Mouse (Mus musculus) C2C12 (cell line): Measurements from ENCODE around the gene Lmx1a. TPM values are rescaled to one million over a fixed set of nuclear protein-coding genes. Genes with fewer than 3 reads are reported as not detected.

ENCODE experiments used
- H3K27me3 ChIP-seq: one replicate; pipeline ENCODE4 v1.6.1; 2011; ENCODE audit not compliant: control insufficient read depth, insufficient read depth, insufficient read length
- H3K36me3 ChIP-seq: one replicate; pipeline ENCODE4 v1.6.1; 2011; ENCODE audit not compliant: control insufficient read depth, insufficient read depth
- H3K4me3 ChIP-seq: one replicate; pipeline ENCODE4 v1.5.1; 2011; ENCODE audit warnings: mild to moderate bottlenecking, control low read depth; ENCODE audit not compliant: poor library complexity, insufficient read depth, severe bottlenecking
- H3K79me2 ChIP-seq: one replicate; pipeline ENCODE4 v1.6.1; 2011; ENCODE audit not compliant: control insufficient read depth, insufficient read depth
- H3K79me3 ChIP-seq: one replicate; pipeline ENCODE4 v1.6.1; 2011; ENCODE audit warnings: low read depth, control low read depth
- H3ac ChIP-seq: one replicate; pipeline ENCODE3; 2011; ENCODE audit warnings: low read depth; ENCODE audit not compliant: control insufficient read depth, insufficient read length
- CEBPB ChIP-seq: IDR thresholded peaks from one replicate; pipeline ENCODE4 v1.6.1; 2011; ENCODE audit warnings: low read depth, mild to moderate bottlenecking, control low read depth, moderate library complexity
- CTCF ChIP-seq: IDR thresholded peaks from one replicate; pipeline ENCODE4 v1.5.1; 2011; ENCODE audit not compliant: control insufficient read depth, insufficient read depth, insufficient read length
- FOSL1 ChIP-seq: IDR thresholded peaks from one replicate; pipeline ENCODE4 v1.8.0; 2011; ENCODE audit warnings: mild to moderate bottlenecking, low read length; ENCODE audit not compliant: poor library complexity, insufficient read depth, severe bottlenecking
- MAX ChIP-seq: IDR thresholded peaks from one replicate; pipeline ENCODE4 v1.6.1; 2011; ENCODE audit warnings: mild to moderate bottlenecking, control low read depth
- MYOD1 ChIP-seq: IDR thresholded peaks from one replicate; pipeline ENCODE4 v1.6.1; 2011; ENCODE audit warnings: low read depth; ENCODE audit not compliant: control insufficient read depth, insufficient read length
- MYOG ChIP-seq: IDR thresholded peaks from one replicate; pipeline ENCODE4 v1.6.1; 2011; ENCODE audit not compliant: control insufficient read depth, insufficient read length; ENCODE audit errors: extremely low read depth
- USF1 ChIP-seq: IDR thresholded peaks from one replicate; pipeline ENCODE4 v1.6.1; 2011; ENCODE audit warnings: low read depth, mild to moderate bottlenecking, control low read depth, moderate library complexity
- polyA plus RNA-seq: library from polyadenylated mRNA; unstranded; fragments of >200 nt; fragmentation: generic; extraction: Trizol; gene quantifications from one replicate; pipeline ENCODE4 v1.2.1, GENCODE M21; 2012; ENCODE audit warnings: missing spikeins

Lmx1a gene
- polyA plus RNA-seq, 1 experiment, result 0.04 TPM

- Histone ChIP-seq H3K79me2 (no peaks in the 10 kb centered on the region), H3K79me3 (no peaks in the 10 kb centered on the region), H3K36me3 (no peaks in the 10 kb centered on the region), H3ac (no peak overlapping the region), H3K4me3 (no peak overlapping the region), H3K27me3 (peaks cover 9% of the 10 kb centered on the region)
- TF ChIP-seq MYOD1 (no peak), USF1 (no peak), CEBPB (no peak), MYOG (no peak), MAX (no peak), CTCF (no peak), FOSL1 (no peak)
These were observed 126.1 kb downstream of the Lmx1a start for GRCm38 (mm10) chr1:167815166-167815565.

- no peaks in the 10 kb centered on the region for H3K79me3 ChIP-seq
These were observed 128.0 kb downstream of the Lmx1a start for GRCm38 (mm10) chr1:167817028-167817427.

GRCm38 (mm10) chr1:167817616-167818015 lies 128.6 kb downstream of the Lmx1a start:
- no peaks in the 10 kb centered on the region for H3K79me3 ChIP-seq
- H3K79me2 ChIP-seq, result no peaks in the 10 kb centered on the region
- TF ChIP-seq CTCF (no peak), MAX (no peak), FOSL1 (no peak), MYOD1 (no peak), MYOG (no peak), USF1 (no peak), CEBPB (no peak)
- H3K36me3 ChIP-seq, result no peaks in the 10 kb centered on the region
- H3ac ChIP-seq, result no peak overlapping the region
- peaks cover 9% of the 10 kb centered on the region for H3K27me3 ChIP-seq
- no peak overlapping the region for H3K4me3 ChIP-seq

More at GRCm38 (mm10) chr1:167817028-167817427, 128.0 kb downstream of the Lmx1a start:
- H3ac ChIP-seq, result no peak overlapping the region
- no peaks in the 10 kb centered on the region for H3K36me3 ChIP-seq
- H3K27me3 ChIP-seq, result peaks cover 9% of the 10 kb centered on the region
- H3K79me2 ChIP-seq, result no peaks in the 10 kb centered on the region
- TF ChIP-seq MAX, result no peak
- TF ChIP-seq USF1, result no peak
- no peak for TF ChIP-seq MYOG
- TF ChIP-seq CEBPB, result no peak
- TF ChIP-seq FOSL1, result no peak
- TF ChIP-seq CTCF, result no peak
- TF ChIP-seq MYOD1, result no peak
- no peak overlapping the region for H3K4me3 ChIP-seq

GRCm38 (mm10) chr1:167820031-167820430 lies 131.0 kb downstream of the Lmx1a start:
- Histone ChIP-seq H3K4me3 (no peak overlapping the region), H3K79me2 (no peaks in the 10 kb centered on the region), H3ac (no peak overlapping the region), H3K27me3 (peaks cover 6% of the 10 kb centered on the region), H3K36me3 (no peaks in the 10 kb centered on the region), H3K79me3 (no peaks in the 10 kb centered on the region)
- TF ChIP-seq MYOG, result no peak
- no peak for TF ChIP-seq CEBPB
- TF ChIP-seq USF1, result no peak
- TF ChIP-seq MAX, result no peak
- no peak for TF ChIP-seq FOSL1
- no peak for TF ChIP-seq MYOD1
- no peak for TF ChIP-seq CTCF

- no peak overlapping the region for H3K4me3 ChIP-seq
- no peak overlapping the region for H3ac ChIP-seq
- H3K79me3 ChIP-seq, result no peaks in the 10 kb centered on the region
- no peaks in the 10 kb centered on the region for H3K79me2 ChIP-seq
- H3K36me3 ChIP-seq, result no peaks in the 10 kb centered on the region
- TF ChIP-seq CTCF, result no peak
- no peak for TF ChIP-seq MYOG
- no peak for TF ChIP-seq CEBPB
- TF ChIP-seq USF1, result no peak
- no peak for TF ChIP-seq MAX
- no peak for TF ChIP-seq MYOD1
- no peak for TF ChIP-seq FOSL1
- peaks cover 6% of the 10 kb centered on the region for H3K27me3 ChIP-seq
These were observed 132.1 kb downstream of the Lmx1a start for GRCm38 (mm10) chr1:167821125-167821524.

- H3K27me3 ChIP-seq, result no peaks in the 10 kb centered on the region
- H3K79me2 ChIP-seq, result no peaks in the 10 kb centered on the region
- no peaks in the 10 kb centered on the region for H3K79me3 ChIP-seq
- no peak for TF ChIP-seq MYOG
- no peak for TF ChIP-seq CTCF
- TF ChIP-seq USF1, result no peak
- TF ChIP-seq FOSL1, result no peak
- no peak for TF ChIP-seq MAX
- TF ChIP-seq MYOD1, result no peak
- TF ChIP-seq CEBPB, result no peak
- no peak overlapping the region for H3ac ChIP-seq
- H3K36me3 ChIP-seq, result no peaks in the 10 kb centered on the region
- H3K4me3 ChIP-seq, result no peak overlapping the region
These were observed 141.3 kb downstream of the Lmx1a start for GRCm38 (mm10) chr1:167830291-167830690.
